Mouse (Mus musculus) hindbrain, embryonic 15.5 days (tissue): ENCODE data around the gene Otud7b. TPM values are rescaled to one million over a fixed set of nuclear protein-coding genes. Genes with fewer than 3 reads are reported as not detected.
"Not testable (repeated sequence)": the region's sequence is repeated elsewhere in the genome, so short reads cannot be mapped to it uniquely, and the experiment has no call there.

Source experiments
- ATAC-seq: fragments of 200-750 bp; cut with Nextera tagmentation; 2 replicates; pipeline ENCODE4 v1.8.0; 2017; ENCODE audit warnings: low read depth, moderate number of reproducible peaks, moderate TSS enrichment; ENCODE audit not compliant: low FRiP score
- H3K27ac ChIP-seq: fragments of 300-500 bp; sonication (generic); replicated peaks from 2 replicates; pipeline ENCODE4 v1.5.1; 2015; ENCODE audit warnings: mild to moderate bottlenecking, inconsistent platforms
- H3K27me3 ChIP-seq: fragments of 300-500 bp; sonication (generic); 2 replicates; pipeline ENCODE4 v1.6.1; 2015; ENCODE audit warnings: control low read depth, inconsistent platforms
- H3K36me3 ChIP-seq: fragments of 300-500 bp; sonication (generic); 2 replicates; pipeline ENCODE4 v1.6.1; 2015; ENCODE audit warnings: control low read depth, inconsistent platforms
- H3K4me1 ChIP-seq: fragments of 300-500 bp; sonication (generic); replicated peaks from 2 replicates; pipeline ENCODE4 v1.6.1; 2015; ENCODE audit warnings: control low read depth, inconsistent platforms
- H3K4me2 ChIP-seq: fragments of 300-500 bp; sonication (generic); 2 replicates; pipeline ENCODE4 v1.6.1; 2015; ENCODE audit warnings: moderate library complexity, mild to moderate bottlenecking, inconsistent platforms
- H3K4me3 ChIP-seq: fragments of 300-500 bp; sonication (generic); 2 replicates; pipeline ENCODE4 v1.5.1; 2015; ENCODE audit warnings: mild to moderate bottlenecking, inconsistent platforms
- H3K9ac ChIP-seq: fragments of 300-500 bp; sonication (generic); 2 replicates; pipeline ENCODE4 v1.6.1; 2015; ENCODE audit warnings: inconsistent platforms
- H3K9me3 ChIP-seq: fragments of 300-500 bp; sonication (generic); 2 replicates; pipeline ENCODE4 v1.6.1; 2016; ENCODE audit warnings: control low read depth, inconsistent platforms
- WGBS: fragments of 180-500 bp; shearing (Covaris S2); methylation state at CpG from one replicate; pipeline ENCODE4 v1.1.7; 2015; 5-methylcytosine and 5-hydroxymethylcytosine counted together
- polyA plus RNA-seq: library from polyadenylated mRNA; unstranded; fragments of >200 nt; fragmentation: Nextera tagmentation; extraction: Ambion mirVana; gene quantifications from 2 replicates; pipeline ENCODE4 v1.2.1, GENCODE M21; 2015

Otud7b gene
- polyA plus RNA-seq, 1 experiment from 2014 or later: 8.6 TPM

DNA sequence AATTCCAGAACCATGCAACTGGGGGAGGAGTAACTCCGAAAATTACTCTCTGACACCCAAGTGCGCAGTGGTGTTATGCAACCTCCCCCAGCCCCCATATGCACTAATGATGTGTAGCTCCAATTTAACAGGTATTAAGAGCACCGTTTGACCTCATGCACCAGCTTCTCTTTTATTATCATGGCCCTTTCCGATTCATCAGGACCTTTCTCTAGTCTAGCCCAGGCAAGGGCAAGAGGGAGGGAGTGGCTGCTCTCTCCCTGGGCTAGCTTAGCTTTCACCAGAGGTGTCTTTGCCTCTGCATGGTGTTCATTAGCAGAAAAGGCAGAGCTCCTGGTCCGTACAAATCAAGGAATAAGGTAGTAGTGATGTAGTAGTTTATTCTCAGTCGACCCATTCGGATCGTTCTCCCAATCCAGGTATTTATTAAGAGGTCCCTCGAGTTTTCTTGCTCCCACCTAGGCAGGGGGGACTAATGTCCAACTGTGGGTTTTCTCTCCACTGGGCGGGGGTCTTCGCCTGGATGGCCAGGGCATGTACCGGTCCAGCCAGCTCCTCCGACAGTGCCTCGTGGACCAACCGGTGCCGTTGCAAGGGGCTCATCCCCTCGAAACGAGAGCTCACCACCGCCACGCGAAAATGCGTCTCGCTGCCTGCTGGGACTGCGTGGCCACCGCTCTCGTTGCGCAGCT is 92.3 kb downstream of the Otud7b start:
- peaks cover 31% of the 10 kb centered on the region for H3K36me3 ChIP-seq
- peak overlapping the region; percentile 95 for H3K27ac ChIP-seq
- 17% methylated on average over 27 of the region's 27 CpGs for WGBS
- peak overlapping the region; percentile 62 for H3K4me3 ChIP-seq
- peak; percentile 52 for ATAC-seq
- H3K4me1 ChIP-seq: peaks cover 16% of the 10 kb centered on the region
- peak overlapping the region; percentile 96 for H3K4me2 ChIP-seq
- peak overlapping the region; percentile 83 for H3K9ac ChIP-seq
- no peaks in the 10 kb centered on the region for H3K9me3 ChIP-seq
- H3K27me3 ChIP-seq: peaks cover 3% of the 10 kb centered on the region; the same call in 1 of the 2 replicates

DNA sequence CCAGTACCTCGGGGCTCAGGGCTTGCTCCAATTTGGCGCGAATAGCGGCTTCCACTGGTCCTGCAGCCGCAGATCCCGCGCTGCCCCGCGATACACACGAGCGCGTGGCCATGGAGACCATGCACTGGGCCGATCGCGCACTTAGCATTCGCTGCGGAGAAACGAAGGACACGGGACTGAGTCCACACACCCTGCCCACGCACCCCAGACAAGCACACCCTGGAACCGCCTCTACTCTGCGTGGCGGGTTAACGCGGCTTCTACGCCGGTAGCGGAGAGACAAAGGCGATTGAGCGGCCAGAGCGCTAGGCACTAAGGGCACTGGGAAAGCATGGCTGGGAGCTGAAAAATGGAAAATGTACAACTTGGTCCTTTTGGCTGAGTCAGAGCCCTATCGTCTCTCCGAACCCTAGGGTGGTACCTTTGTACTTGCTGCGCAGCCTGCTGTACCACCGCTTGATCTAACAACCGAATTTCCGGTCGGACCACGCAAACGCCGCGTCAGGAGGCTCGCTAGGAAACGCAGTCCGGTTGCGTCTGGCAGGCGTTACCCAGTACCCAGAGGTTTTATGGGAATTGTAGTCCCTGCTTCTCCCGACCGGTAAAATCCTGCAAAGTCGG is 92.9 kb downstream of the Otud7b start:
- H3K4me2 ChIP-seq: peak overlapping the region; percentile 96
- ATAC-seq: peak; percentile 94
- H3K4me3 ChIP-seq: peak overlapping the region; percentile 62
- peaks cover 16% of the 10 kb centered on the region for H3K4me1 ChIP-seq
- H3K27ac ChIP-seq: peak overlapping the region; percentile 95
- peaks cover 25% of the 10 kb centered on the region for H3K36me3 ChIP-seq
- H3K9me3 ChIP-seq: no peaks in the 10 kb centered on the region
- under 1% methylated on average over 50 of the region's 50 CpGs for WGBS
- peaks cover 3% of the 10 kb centered on the region; the same call in 1 of the 2 replicates for H3K27me3 ChIP-seq
- H3K9ac ChIP-seq: peak overlapping the region; percentile 83

DNA sequence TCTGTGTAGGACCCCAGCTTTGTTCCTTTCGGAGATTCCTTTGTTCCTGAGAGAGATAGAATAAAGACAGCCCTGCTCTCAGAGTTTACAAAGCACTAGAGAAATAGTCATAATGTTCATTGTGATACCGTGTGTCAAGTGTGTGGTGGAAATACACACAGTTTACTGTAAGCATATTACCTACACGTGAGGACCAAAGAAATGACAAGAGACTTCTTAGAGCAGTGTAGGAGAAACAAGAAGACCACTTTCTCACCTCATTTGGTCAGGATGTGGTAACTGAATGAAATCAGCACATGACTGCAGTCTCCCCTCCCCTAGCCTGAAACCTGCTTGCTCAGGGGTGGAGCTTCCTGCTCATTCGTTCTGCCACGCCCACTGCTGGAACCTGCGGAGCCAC is 93.9 kb downstream of the Otud7b start:
- Histone ChIP-seq H3K4me3 (peak overlapping the region; percentile 62), H3K9me3 (no peaks in the 10 kb centered on the region), H3K9ac (peak overlapping the region; percentile 34), H3K36me3 (peaks cover 16% of the 10 kb centered on the region), H3K4me2 (peak overlapping the region; percentile 96), H3K4me1 (peaks cover 16% of the 10 kb centered on the region), H3K27me3 (peaks cover 3% of the 10 kb centered on the region; the same call in 1 of the 2 replicates), H3K27ac (peak overlapping the region; percentile 95)
- peak; percentile 20 for ATAC-seq
- WGBS: 7% methylated on average over 6 of the region's 6 CpGs

DNA sequence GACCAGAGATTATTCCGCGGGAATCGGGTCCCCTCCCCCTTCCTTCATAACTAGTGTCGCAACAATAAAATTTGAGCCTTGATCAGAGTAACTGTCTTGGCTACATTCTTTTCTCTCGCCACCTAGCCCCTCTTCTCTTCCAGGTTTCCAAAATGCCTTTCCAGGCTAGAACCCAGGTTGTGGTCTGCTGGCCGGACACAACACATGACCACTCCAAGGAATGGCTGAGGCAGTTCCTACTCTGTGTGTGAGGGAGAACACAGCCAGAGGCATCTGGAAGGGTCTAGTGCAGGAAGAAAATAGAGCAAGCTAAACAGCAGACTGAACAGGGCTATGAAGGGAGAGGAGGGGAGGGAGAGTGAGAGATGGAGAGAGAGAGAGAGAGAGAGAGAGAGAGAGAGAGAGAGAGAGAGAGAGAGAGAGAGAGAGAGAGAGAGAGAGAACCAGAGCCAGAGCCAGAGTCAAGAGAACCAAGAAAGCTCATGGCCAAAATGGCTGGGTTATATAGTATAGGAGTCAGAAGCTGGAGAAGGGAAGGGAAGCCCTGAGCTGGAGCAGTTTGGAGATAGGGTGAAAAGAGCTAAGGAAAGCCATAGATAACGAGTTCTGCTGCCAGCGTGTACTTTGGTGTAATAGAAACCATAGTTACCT is 94.4 kb downstream of the Otud7b start:
- Histone ChIP-seq H3K4me2 (peak overlapping the region; percentile 96), H3K4me1 (peaks cover 16% of the 10 kb centered on the region), H3K36me3 (peaks cover 14% of the 10 kb centered on the region), H3K4me3 (peak overlapping the region; percentile 62; the same call in 1 of the 2 replicates)
- not testable (repeated sequence) for H3K9me3 ChIP-seq, H3K27me3 ChIP-seq, H3K9ac ChIP-seq, H3K27ac ChIP-seq, ATAC-seq
- 32% methylated on average over 8 of the region's 8 CpGs for WGBS

DNA sequence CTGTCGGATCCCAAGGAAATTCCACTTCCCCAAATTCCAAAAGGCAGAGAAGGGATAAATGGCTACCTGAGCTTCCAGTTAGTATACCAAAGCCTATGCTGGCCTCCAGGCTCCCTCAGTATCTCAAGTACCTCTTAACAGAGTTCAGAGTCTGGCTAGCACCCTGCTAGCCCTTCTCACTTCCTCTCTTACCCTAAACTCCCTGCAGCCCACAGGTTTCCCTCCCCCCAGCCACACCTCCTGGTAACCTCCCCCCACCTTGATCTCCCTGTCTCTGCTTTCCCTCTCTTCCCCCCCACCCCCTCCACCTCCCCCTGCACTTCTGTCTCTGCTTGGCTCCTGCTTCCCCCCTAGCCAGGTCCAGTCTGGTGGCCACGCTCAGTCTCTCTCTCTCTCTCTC is 95.4 kb downstream of the Otud7b start:
- Histone ChIP-seq H3K9ac (no peak overlapping the region), H3K9me3 (no peaks in the 10 kb centered on the region), H3K4me1 (peaks cover 16% of the 10 kb centered on the region), H3K27me3 (peaks cover 3% of the 10 kb centered on the region; the same call in 1 of the 2 replicates), H3K27ac (no peak overlapping the region), H3K4me3 (no peak overlapping the region), H3K36me3 (peaks cover 3% of the 10 kb centered on the region; the same call in 1 of the 2 replicates), H3K4me2 (no peak overlapping the region)
- 64% methylated on average over 2 of the region's 2 CpGs for WGBS
- ATAC-seq: no peak

DNA sequence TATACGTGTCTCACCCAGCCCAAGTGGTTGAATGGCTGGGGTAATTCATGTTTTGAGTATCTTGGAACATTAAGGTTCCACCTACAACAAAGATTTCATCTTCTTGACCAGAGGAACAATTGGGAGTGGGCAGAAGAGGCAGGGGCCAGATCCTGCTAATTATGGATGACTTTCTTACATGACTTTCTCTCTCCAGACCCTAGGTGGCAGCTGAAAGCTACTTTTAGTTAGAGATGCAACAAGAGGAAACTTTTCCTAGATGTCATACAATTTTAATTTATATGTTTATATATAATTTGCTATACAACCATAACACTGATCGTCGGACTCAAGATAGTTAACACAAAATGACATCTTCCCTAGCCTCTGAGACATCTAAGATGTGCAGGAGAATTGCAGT is 103.5 kb downstream of the Otud7b start:
- no peaks in the 10 kb centered on the region for H3K4me1 ChIP-seq
- 88% methylated on average over 3 of the region's 3 CpGs for WGBS
- no peaks in the 10 kb centered on the region for H3K9me3 ChIP-seq
- no peaks in the 10 kb centered on the region for H3K36me3 ChIP-seq
- H3K4me3 ChIP-seq: no peak overlapping the region
- no peak overlapping the region for H3K4me2 ChIP-seq
- H3K27me3 ChIP-seq: no peaks in the 10 kb centered on the region
- no peak overlapping the region for H3K27ac ChIP-seq
- no peak overlapping the region for H3K9ac ChIP-seq
- no peak for ATAC-seq

DNA sequence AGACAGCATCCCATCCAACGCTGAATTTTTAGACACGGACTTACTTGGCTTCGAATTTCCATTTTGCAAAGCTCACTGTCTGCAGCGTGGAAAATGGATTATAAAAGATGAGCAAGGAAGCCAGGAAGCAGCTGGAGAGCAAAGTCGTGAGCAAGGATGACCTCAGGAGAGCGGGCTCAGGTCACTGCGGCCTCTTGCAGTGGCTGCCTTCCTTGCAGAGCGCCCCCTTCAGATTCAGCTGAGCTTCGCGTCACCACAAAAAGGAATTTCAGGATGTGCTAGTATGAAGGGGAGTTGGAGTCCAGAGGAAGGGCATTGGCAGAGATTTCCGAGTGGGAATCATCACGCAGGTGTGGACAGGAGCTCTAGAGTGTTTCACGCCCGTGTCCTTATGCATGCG is 104.9 kb downstream of the Otud7b start:
- WGBS: 22% methylated on average over 15 of the region's 15 CpGs
- no peak for ATAC-seq
- Histone ChIP-seq H3K4me1 (no peaks in the 10 kb centered on the region), H3K4me3 (no peak overlapping the region), H3K27ac (no peak overlapping the region), H3K9me3 (no peaks in the 10 kb centered on the region), H3K36me3 (no peaks in the 10 kb centered on the region), H3K9ac (no peak overlapping the region), H3K27me3 (no peaks in the 10 kb centered on the region), H3K4me2 (no peak overlapping the region)

Other genes starting within 250 kb of the Otud7b start
- 32.5 and 34.6 TPM in 2 replicates for gene Prpf3, start 248.6 kb upstream of the Otud7b start, polyA plus RNA-seq
- 277 and 287 TPM in 2 replicates for gene Mrps21, start 233.0 kb upstream of the Otud7b start, polyA plus RNA-seq
- 4.9 and 5.2 TPM in 2 replicates for gene Ciart, start 222.3 kb upstream of the Otud7b start, polyA plus RNA-seq
- 19.8 and 22.8 TPM in 2 replicates for gene BC028528, start 212.5 kb upstream of the Otud7b start, polyA plus RNA-seq
- gene Aph1a, start 210.6 kb upstream of the Otud7b start, polyA plus RNA-seq: 34.9 and 36.4 TPM in 2 replicates
- 13.1 and 14.7 TPM in 2 replicates for gene Car14, start 199.8 kb upstream of the Otud7b start, polyA plus RNA-seq
- 117 and 118 TPM in 2 replicates for gene Anp32e, start 175.3 kb upstream of the Otud7b start, polyA plus RNA-seq
- 47.8 and 49.5 TPM in 2 replicates for gene Plekho1, start 108.5 kb upstream of the Otud7b start, polyA plus RNA-seq
- 56.1 and 63.2 TPM in 2 replicates for gene Vps45, start 46.1 kb upstream of the Otud7b start, polyA plus RNA-seq
- 10.3 and 12.2 TPM in 2 replicates for gene Mtmr11, start 57.5 kb downstream of the Otud7b start, polyA plus RNA-seq
- 127 and 146 TPM in 2 replicates for gene Sf3b4, start 67.8 kb downstream of the Otud7b start, polyA plus RNA-seq
- gene Sv2a, start 76.6 kb downstream of the Otud7b start, polyA plus RNA-seq: 126 and 137 TPM in 2 replicates
- gene Bola1, start 115.2 kb downstream of the Otud7b start, polyA plus RNA-seq: 56.0 and 56.3 TPM in 2 replicates
- gene Hist2h2ab, start 115.3 kb downstream of the Otud7b start, polyA plus RNA-seq: 0.42 and 0.77 TPM in 2 replicates
- gene Hist2h2ac, start 116.4 kb downstream of the Otud7b start, polyA plus RNA-seq: 2.0 and 2.9 TPM in 2 replicates
- gene Hist2h2be, start 116.6 kb downstream of the Otud7b start, polyA plus RNA-seq: 4.6 and 4.7 TPM in 2 replicates
- 1.2 and 1.7 TPM in 2 replicates for gene Hist2h3c2, start 134.6 kb downstream of the Otud7b start, polyA plus RNA-seq
- 28.7 and 39.4 TPM in 2 replicates for gene Hist2h2aa2, start 135.7 kb downstream of the Otud7b start, polyA plus RNA-seq
- 17.3 and 22.4 TPM in 2 replicates for gene Hist2h2aa1, start 141.0 kb downstream of the Otud7b start, polyA plus RNA-seq
- 0.27 TPM in 1 of 2 replicates, not detected in the other for gene Hist2h3c1, start 142.2 kb downstream of the Otud7b start, polyA plus RNA-seq
- 4.5 and 6.5 TPM in 2 replicates for gene Hist2h4, start 158.8 kb downstream of the Otud7b start, polyA plus RNA-seq
- 12.2 and 19.7 TPM in 2 replicates for gene Hist2h3b, start 164.1 kb downstream of the Otud7b start, polyA plus RNA-seq
- gene Hist2h2bb, start 165.2 kb downstream of the Otud7b start, polyA plus RNA-seq: 3.0 and 4.2 TPM in 2 replicates
- gene Fcgr1, start 189.4 kb downstream of the Otud7b start, polyA plus RNA-seq: 1.4 and 2.3 TPM in 2 replicates